Mouse (Mus musculus): Measurements from ENCODE around the gene 1500009C09Rik. TPM values are rescaled to one million over a fixed set of nuclear protein-coding genes. Genes with fewer than 3 reads are reported as not detected.

The 1500009C09Rik gene
- total RNA-seq, 2 experiments from 2014 or later = not detected

DNA sequence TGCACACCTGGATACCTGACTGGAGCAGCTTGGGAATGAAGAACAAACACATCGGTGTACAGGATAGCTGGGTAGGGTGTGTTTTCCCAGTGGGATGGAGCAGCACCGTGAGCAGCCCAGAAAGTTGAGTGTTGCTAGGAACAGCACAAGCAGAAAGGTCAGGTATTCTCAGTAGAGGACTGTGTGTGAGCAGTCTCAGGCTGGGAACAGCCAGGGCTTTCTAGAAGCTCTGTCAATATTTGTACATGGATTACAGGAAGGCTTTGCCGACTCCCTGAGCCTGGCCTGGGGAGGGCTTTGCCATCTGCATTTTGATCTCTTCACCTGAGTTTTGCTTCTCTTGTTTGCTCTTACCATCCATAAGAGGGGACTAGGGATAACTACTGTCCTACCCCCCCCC, 54.9 kb downstream of the 1500009C09Rik start:
- intact Hi-C loops (cut with DNase I) = no loop called here
- no peak for DNase-seq

DNA sequence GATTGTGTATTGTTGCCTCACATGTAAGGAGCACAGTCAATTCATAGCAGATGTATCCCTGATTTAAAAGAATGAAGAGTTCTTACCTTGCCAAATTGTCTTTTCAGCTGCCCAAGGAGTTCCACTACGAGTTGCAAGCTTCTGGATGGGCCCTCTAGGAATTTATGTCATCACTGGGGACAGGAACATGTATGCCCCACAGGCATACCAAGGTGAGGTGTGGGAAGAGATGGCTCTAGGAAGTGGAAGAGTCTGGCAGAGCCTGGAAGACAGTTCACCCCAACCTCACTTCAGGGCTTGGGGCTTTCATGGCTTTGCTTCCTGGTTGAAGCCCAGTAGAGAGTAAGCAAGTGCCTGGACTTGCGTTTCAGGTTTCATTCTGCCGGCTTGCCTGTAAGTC, 56.2 kb downstream of the 1500009C09Rik start:
- intact Hi-C loops (cut with DNase I) = no loop called here

More for the DNA sequence above, 56.2 kb downstream of the 1500009C09Rik start:
- DNase-seq = no peak

Other genes with a start within 250 kb of the 1500009C09Rik start
- 10 to 100 TPM; 24.6 to 26.7 TPM for gene Desi1, start 218.5 kb upstream of the 1500009C09Rik start, total RNA-seq (2021)
- gene Snu13, start 204.8 kb upstream of the 1500009C09Rik start, total RNA-seq (2021) = 10 to 100 TPM; 55.3 to 57.3 TPM
- gene 4930407I10Rik, start 193.2 kb upstream of the 1500009C09Rik start, total RNA-seq (2021) = not detected
- gene Mei1, start 182.4 kb upstream of the 1500009C09Rik start, total RNA-seq (2021) = not detected
- gene Ccdc134, start 124.5 kb upstream of the 1500009C09Rik start, total RNA-seq (2021) = 1 to 10 TPM; 5.1 to 5.5 TPM
- 10 to 100 TPM; 35.1 to 38.8 TPM for gene Srebf2, start 105.2 kb upstream of the 1500009C09Rik start, total RNA-seq (2021)
- gene Shisa8, start 39.6 kb upstream of the 1500009C09Rik start, total RNA-seq (2021) = under 1 TPM in 1 of 2 experiments, not detected in 1; 0.36 TPM
- gene Tnfrsf13c, start 28.0 kb upstream of the 1500009C09Rik start, total RNA-seq (2021) = under 1 TPM; 0.27 to 0.69 TPM
- gene Cenpm, start 7.6 kb upstream of the 1500009C09Rik start, total RNA-seq (2021) = 1 to 10 TPM; 6.6 to 7.8 TPM
- 1 to 10 TPM in 1 of 2 experiments, under 1 TPM in 1; 0.57 to 1.4 TPM for gene Sept3, start 22.5 kb downstream of the 1500009C09Rik start, total RNA-seq (2021)
- gene Wbp2nl, start 46.6 kb downstream of the 1500009C09Rik start, total RNA-seq (2021) = not detected
- gene Naga, start 86.5 kb downstream of the 1500009C09Rik start, total RNA-seq (2021) = 10 to 100 TPM; 46.3 to 47.5 TPM
- 1 to 10 TPM; 2.8 to 3.2 TPM for gene Pheta2, start 86.5 kb downstream of the 1500009C09Rik start, total RNA-seq (2021)
- 100 to 1,000 TPM; 195 to 202 TPM for gene Smdt1, start 86.6 kb downstream of the 1500009C09Rik start, total RNA-seq (2021)
- gene Ndufa6, start 101.9 kb downstream of the 1500009C09Rik start, total RNA-seq (2021) = 100 to 1,000 TPM; 525 to 549 TPM
- 10 to 100 TPM; 17.7 to 30.5 TPM for gene Cyp2d22, start 127.9 kb downstream of the 1500009C09Rik start, total RNA-seq (2021)
- not detected for gene Cyp2d11, start 141.6 kb downstream of the 1500009C09Rik start, total RNA-seq (2021)
- not detected for gene Cyp2d10, start 154.8 kb downstream of the 1500009C09Rik start, total RNA-seq (2021)
- gene Cyp2d9, start 181.0 kb downstream of the 1500009C09Rik start, total RNA-seq (2021) = not detected